Mouse (Mus musculus) hindbrain, postnatal 0 days (tissue): ENCODE data around the gene Mms19. TPM values are rescaled to one million over a fixed set of nuclear protein-coding genes. Genes with fewer than 3 reads are reported as not detected.

Experiments used
- ATAC-seq: fragments of 200-750 bp; cut with Nextera tagmentation; 2 replicates; pipeline ENCODE4 v1.8.0; 2017; ENCODE audit warnings: mild to moderate bottlenecking, moderate TSS enrichment, moderate library complexity
- DNase-seq: peaks from one replicate; pipeline ENCODE4 v3.0.0-alpha.2; 2015; ENCODE audit warnings: low spot score
- H3K27ac ChIP-seq: fragments of 300-500 bp; sonication (generic); 2 replicates; pipeline ENCODE4 v1.5.1; 2014; ENCODE audit warnings: mild to moderate bottlenecking
- H3K27me3 ChIP-seq: fragments of 300-500 bp; sonication (generic); 2 replicates; pipeline ENCODE4 v1.6.1; 2014; ENCODE audit warnings: low read length, mixed read lengths; ENCODE audit not compliant: insufficient read depth
- H3K36me3 ChIP-seq: fragments of 300-500 bp; sonication (generic); 2 replicates; pipeline ENCODE4 v1.6.1; 2014; ENCODE audit warnings: low read length, mixed read lengths; ENCODE audit not compliant: insufficient read depth
- H3K4me1 ChIP-seq: fragments of 300-500 bp; sonication (generic); 2 replicates; pipeline ENCODE4 v1.6.1; 2014; ENCODE audit warnings: antibody characterized with exemption, low read length, mixed read lengths; ENCODE audit not compliant: insufficient read depth
- H3K4me2 ChIP-seq: fragments of 300-500 bp; sonication (generic); 2 replicates; pipeline ENCODE4 v1.6.1; 2014; ENCODE audit warnings: low read depth, mild to moderate bottlenecking, low read length, moderate library complexity, mixed read lengths
- H3K4me3 ChIP-seq: fragments of 300-500 bp; sonication (generic); 2 replicates; pipeline ENCODE4 v1.5.1; 2014; ENCODE audit warnings: low read length
- H3K9ac ChIP-seq: fragments of 300-500 bp; sonication (generic); replicated peaks from 2 replicates; pipeline ENCODE4 v1.6.1; 2014; ENCODE audit warnings: mild to moderate bottlenecking, low read length, moderate library complexity, mixed read lengths
- H3K9me3 ChIP-seq: fragments of 300-500 bp; sonication (generic); 2 replicates; pipeline ENCODE4 v1.6.1; 2016; ENCODE audit warnings: low read length, mixed read lengths
- CTCF ChIP-seq: IDR thresholded peaks from 2 replicates; pipeline ENCODE4 v1.5.1; 2016; ENCODE audit warnings: antibody characterized with exemption, control low read depth, low read depth
- WGBS: fragments of 180-500 bp; shearing (Covaris S2); extraction: QIAGEN DNeasy Blood & Tissue Kit; methylation state at CpG from one replicate; pipeline ENCODE4 v1.1.7; 2014; 5-methylcytosine and 5-hydroxymethylcytosine counted together
- polyA plus RNA-seq: library from polyadenylated mRNA; unstranded; fragments of >200 nt; fragmentation: Nextera tagmentation; extraction: Ambion mirVana; gene quantifications from 2 replicates; pipeline ENCODE4 v1.2.1, GENCODE M21; 2015
- total RNA-seq: library from RNA; depleted of rRNA; stranded (reverse); fragments of >200 nt; gene quantifications from 2 replicates; pipeline ENCODE4 v1.2.3, GENCODE M21; 2014

Gene Mms19
- total and polyA plus RNA-seq, 2 experiments from 2014 or later: 28.8 to 54.8 TPM

GRCm38 (mm10) chr19:42008586-42008985 is 27.6 kb upstream of the Mms19 start:
- H3K4me1 ChIP-seq: no peaks in the 10 kb centered on the region; the same call in 1 of the 2 replicates
- no peaks in the 10 kb centered on the region for H3K27me3 ChIP-seq
- H3K27ac ChIP-seq: no peak overlapping the region; the same call in 1 of the 2 replicates
- no peak overlapping the region for H3K4me2 ChIP-seq
- WGBS: 51% methylated on average over 3 of the region's 3 CpGs
- ATAC-seq (no peak), DNase-seq (no peak)
- no peaks in the 10 kb centered on the region for H3K9me3 ChIP-seq
- TF ChIP-seq CTCF: no peak
- no peak overlapping the region for H3K4me3 ChIP-seq
- no peaks in the 10 kb centered on the region for H3K36me3 ChIP-seq
- no peak overlapping the region for H3K9ac ChIP-seq

DNA sequence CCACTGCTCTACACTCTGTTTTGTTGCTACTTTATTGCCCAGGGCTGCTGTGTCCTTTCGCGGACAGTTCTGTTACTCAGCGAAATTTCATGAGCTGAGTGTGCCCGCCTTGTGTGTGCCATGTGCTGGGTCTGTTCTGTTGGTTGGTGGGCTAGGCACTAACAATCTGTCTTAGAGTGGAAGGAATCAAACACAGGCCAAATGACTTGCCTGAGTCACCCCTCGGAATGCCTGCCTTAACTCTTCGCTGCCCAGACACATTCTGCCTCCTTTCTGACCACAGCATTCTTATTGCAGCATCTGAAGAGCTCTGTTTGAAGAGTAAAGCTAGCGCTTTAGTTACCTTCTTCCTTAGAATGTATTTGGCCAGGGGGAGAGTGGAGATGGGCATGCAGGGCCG is 25.6 kb upstream of the Mms19 start:
- H3K4me1 ChIP-seq: no peaks in the 10 kb centered on the region; the same call in 1 of the 2 replicates
- no peak for DNase-seq
- no peaks in the 10 kb centered on the region for H3K27me3 ChIP-seq
- no peak for ATAC-seq
- no peak overlapping the region for H3K4me2 ChIP-seq
- no peak for TF ChIP-seq CTCF
- no peak overlapping the region for H3K27ac ChIP-seq
- H3K36me3 ChIP-seq: no peaks in the 10 kb centered on the region
- WGBS: 76% methylated on average over 8 of the region's 8 CpGs
- no peak overlapping the region for H3K4me3 ChIP-seq
- H3K9me3 ChIP-seq: no peaks in the 10 kb centered on the region
- no peak overlapping the region for H3K9ac ChIP-seq

- DNase-seq (no peak), ATAC-seq (no peak)
- Histone ChIP-seq H3K36me3 (no peaks in the 10 kb centered on the region), H3K4me2 (no peak overlapping the region), H3K27ac (no peak overlapping the region), H3K9ac (no peak overlapping the region), H3K9me3 (no peaks in the 10 kb centered on the region), H3K27me3 (no peaks in the 10 kb centered on the region), H3K4me1 (no peaks in the 10 kb centered on the region), H3K4me3 (no peak overlapping the region)
- TF ChIP-seq CTCF: no peak
- WGBS: 84% methylated on average over 3 of the region's 3 CpGs
Measured at GRCm38 (mm10) chr19:42005616-42006015, 24.7 kb upstream of the Mms19 start.

DNA sequence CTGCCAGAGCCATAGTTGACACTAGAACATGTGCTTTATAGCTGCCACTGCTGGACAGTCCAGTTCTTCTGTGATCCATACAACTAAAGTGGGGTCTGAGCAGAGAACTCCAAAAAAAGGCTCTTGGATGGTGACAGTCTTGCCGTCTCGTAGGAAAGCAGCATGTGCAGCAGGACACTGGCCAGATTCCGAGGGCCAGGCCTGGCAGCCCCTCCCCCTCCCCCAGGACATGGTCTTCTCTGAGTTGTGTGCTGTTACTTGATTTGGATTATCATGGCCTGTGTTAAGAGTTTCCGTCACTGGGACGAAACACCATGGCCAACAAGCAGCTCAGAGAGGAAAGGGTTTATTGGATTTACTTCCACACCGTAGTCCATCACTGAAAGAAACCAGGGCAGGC is 23.3 kb upstream of the Mms19 start:
- Histone ChIP-seq H3K4me1 (no peaks in the 10 kb centered on the region), H3K4me3 (no peak overlapping the region), H3K4me2 (no peak overlapping the region), H3K27ac (no peak overlapping the region), H3K36me3 (no peaks in the 10 kb centered on the region), H3K9me3 (no peaks in the 10 kb centered on the region), H3K27me3 (no peaks in the 10 kb centered on the region), H3K9ac (no peak overlapping the region)
- no peak for TF ChIP-seq CTCF
- DNase-seq (no peak), ATAC-seq (no peak)
- WGBS: 62% methylated on average over 6 of the region's 6 CpGs

DNA sequence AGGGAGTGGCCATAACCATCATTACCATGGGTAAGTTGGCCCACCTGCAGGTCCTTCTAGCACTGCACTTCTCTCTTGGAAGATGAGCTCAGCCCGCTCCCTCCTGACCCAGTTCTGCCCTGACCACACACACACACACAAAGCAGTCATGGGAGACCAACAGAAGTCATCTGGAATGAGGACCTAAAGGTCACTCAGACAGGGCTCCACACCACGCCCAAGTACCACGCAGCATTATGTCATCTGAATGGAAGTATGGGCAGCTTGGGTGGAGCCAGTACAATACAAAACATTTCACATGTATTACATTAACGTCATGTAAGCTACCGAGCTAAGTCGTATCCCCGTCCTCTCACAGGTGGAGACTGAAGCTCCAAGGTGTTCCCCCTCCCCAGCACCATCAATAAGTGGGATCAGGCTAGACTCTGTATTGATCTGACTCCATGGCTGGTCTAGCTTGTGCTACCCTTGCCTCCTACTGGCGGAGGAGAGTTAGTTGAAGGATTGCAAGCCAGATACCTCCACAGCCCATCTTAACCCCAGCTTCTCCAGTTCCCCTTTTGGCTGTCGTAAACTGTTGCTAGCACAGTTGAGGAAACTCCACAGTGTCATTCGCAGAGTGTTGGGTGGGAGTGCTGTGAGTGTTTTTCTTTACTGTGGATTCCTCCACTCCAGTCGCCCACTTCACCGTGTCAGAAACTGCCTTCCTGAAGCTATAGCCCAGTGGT is 20.5 kb upstream of the Mms19 start:
- Histone ChIP-seq H3K9ac (no peak overlapping the region), H3K27me3 (no peaks in the 10 kb centered on the region), H3K9me3 (no peaks in the 10 kb centered on the region), H3K4me2 (no peak overlapping the region), H3K36me3 (no peaks in the 10 kb centered on the region), H3K27ac (no peak overlapping the region), H3K4me3 (no peak overlapping the region), H3K4me1 (no peaks in the 10 kb centered on the region)
- DNase-seq: no peak
- WGBS: 89% methylated on average over 12 of the region's 12 CpGs
- no peak for ATAC-seq
- no peak for TF ChIP-seq CTCF

DNA sequence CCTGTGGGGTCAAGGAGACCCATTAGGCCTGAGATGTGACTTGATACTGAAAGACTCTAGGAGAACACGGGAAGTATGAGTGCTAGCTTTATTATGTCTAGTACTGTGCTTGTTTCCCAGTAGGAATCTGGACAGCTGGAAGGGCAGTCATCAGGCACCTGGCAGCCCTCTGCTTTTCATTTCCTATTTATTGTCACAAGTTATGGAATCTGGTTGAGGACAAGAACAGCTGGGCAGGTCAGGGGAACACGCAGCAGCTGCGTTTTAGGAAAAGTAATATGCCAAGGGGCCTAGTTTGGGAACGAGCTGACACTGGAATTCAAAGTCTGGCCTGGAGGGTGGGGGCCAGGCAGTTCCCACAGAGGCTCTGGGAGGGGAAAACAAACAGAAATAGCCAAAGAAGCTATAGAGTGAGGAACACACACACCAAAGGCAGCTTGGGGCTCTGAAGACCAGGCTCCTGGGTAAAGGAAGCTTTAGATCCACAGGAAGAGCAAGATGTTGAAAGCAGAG is 19.5 kb upstream of the Mms19 start:
- Histone ChIP-seq H3K27me3 (no peaks in the 10 kb centered on the region), H3K27ac (peak overlapping the region; percentile 0; the same call in 1 of the 2 replicates)

DNA sequence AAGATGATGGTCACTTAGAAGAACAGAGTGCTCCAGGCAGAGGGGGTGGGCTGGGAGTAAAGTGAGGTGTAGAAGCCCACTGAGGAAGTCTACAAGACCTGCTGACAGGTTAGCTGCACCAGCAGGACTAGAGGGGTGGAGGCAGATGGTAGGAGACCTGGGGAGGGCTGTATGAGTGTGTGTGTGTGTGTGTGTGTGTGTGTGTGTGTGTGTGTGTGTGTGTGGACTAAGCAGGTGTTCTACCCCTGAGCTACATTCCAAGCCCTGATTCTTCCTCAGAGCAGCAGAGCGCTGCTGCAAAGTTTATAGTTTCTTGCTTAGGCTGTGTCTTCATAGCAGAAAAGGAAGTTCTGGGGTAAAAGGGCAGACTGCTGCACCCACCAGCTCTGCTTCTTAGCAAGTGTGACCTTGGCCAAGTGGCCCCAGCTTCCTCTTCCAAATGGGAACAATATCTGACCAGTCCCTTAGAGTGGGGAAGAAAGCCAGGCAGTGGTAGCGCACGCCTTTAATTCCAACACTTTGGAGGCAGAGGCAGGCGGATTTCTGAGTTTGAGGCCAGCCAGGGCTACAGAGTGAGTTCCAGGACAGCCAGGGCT is 18.8 kb upstream of the Mms19 start:
- Histone ChIP-seq H3K9me3 (no peaks in the 10 kb centered on the region), H3K4me1 (no peaks in the 10 kb centered on the region), H3K4me3 (no peak overlapping the region), H3K4me2 (no peak overlapping the region), H3K9ac (no peak overlapping the region), H3K36me3 (no peaks in the 10 kb centered on the region), H3K27ac (no peak overlapping the region), H3K27me3 (no peaks in the 10 kb centered on the region)
- 89% methylated on average over 4 of the region's 4 CpGs for WGBS
- DNase-seq (no peak), ATAC-seq (no peak)
- TF ChIP-seq CTCF: no peak

More for the DNA sequence above, 19.5 kb upstream of the Mms19 start:
- H3K9ac ChIP-seq: no peak overlapping the region
- H3K36me3 ChIP-seq: no peaks in the 10 kb centered on the region
- no peaks in the 10 kb centered on the region for H3K4me1 ChIP-seq
- H3K4me3 ChIP-seq: no peak overlapping the region
- H3K9me3 ChIP-seq: no peaks in the 10 kb centered on the region
- no peak for TF ChIP-seq CTCF
- H3K4me2 ChIP-seq: no peak overlapping the region
- no peak for ATAC-seq
- no peak for DNase-seq
- 54% methylated on average over 4 of the region's 4 CpGs for WGBS
